Mouse (Mus musculus): Measurements from ENCODE around the gene Mt2.
A peak's percentile ranks its signal among the peaks of the same experiment; 100 is the strongest.

DNA sequence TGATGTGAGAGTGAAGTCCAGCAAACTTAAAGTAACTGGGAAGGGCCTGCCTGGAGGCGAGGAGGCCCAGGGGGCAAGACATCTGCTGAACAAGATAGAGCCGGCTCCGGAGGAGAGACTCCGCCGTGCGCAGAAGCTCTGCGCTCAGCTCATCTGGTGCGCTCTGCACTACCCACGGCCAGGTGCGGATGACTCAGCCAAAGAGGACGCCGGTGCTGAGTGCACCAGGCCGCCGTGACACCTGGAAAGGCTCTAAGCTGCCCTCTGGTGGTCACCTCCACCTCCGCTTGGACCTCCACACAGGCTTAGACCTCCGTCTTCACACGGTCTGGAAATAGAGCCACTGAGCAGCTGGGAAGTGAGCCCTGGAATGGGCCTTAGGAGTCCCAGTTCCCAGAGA is 14.1 kb downstream of the Mt2 start:
- TF ChIP-seq CTCF (IDR thresholded peaks at IDR 0.05; ENCODE audit: borderline replicate concordance, insufficient read depth, low read length) (peak; percentile 56; the same call in 1 of the 2 replicates), POLR2A (IDR thresholded peaks at IDR 0.05; ENCODE audit: low read depth, low read length) (no peak)

Measured in embryonic fibroblast, embryonic 13.5 days (primary cell).